Mouse (Mus musculus): ENCODE data around the gene Clec2i. TPM values are rescaled to one million over a fixed set of nuclear protein-coding genes. Genes with fewer than 3 reads are reported as not detected.

Gene Clec2i
- 10 to 100 TPM; 37.8 to 44.5 TPM for total RNA-seq (2023)

DNA sequence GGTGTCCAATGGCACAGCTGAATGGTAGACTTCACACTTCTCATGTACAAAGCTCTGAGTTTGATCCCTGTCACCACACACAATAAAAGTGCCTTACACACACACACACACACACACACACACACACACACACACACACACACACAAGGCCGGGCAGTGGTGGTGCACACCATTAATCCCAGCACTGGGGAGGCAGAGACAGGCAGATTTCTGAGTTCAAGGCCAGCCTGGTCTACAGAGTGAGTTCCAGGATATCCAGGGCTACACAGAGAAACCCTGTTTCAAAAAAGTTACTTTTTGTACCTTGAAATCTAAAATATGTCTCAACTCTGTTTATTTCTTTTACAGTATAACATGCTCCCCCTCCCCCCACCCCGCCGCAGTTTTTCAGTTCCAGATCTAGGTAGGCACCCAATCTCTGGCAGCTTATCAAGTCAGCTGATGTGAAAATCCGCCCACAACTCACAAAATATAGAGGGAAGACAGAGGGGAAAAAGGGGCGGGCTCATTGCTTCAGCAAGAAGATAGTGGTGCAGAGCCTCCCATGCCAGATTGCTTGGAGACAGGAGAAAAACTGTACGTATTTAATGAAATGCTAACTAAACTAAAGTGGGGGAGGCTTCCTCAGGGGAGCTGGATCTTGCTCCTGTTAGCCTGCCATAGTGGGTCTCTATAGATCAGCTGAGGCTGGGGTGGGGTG lies at the start of gene Clec2i:
Clec2i (plus strand) TSS at position 498 of the 700 bp plus-strand sequence.

DNA sequence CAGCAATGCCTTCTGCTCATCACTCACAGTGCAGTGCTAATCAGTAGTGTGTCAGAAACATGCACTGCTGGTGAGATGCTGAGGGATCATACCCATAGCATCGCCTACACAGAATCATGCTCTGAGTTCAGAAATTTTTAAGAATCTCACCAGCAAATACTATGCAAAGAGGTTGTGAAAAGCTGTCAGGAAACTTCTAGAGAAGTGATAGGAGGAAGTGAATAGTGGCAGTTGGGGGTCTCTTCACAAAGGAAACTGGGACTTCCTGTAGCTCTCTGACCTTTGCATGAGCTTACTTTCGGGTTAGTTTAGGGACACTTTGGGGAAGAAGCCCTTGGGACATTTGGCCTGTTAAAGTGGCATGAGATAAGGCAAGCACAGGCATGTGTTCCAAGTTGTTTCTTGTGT lies 3.6 kb downstream of the Clec2i start, which contains the start of gene BC035044:
BC035044 (minus strand) TSS at position 179 of the 408 bp plus-strand sequence.

DNA sequence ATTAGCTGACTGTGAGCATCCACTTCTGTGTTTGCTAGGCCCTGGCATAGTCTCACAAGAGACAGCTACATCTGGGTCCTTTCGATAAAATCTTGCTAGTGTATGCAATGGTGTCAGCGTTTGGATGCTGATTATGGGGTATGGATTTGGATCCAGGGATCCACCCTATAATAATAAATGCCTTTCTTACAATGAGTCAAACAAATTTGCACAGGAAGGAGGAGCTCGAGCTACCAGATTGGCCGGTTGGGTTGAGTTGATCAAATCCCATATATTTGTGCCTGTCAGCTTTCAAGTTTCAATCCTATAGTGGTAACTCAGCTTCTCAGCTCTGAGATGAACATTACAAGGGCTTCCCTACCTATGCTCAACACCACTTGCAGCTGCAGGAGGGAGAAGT lies 46.7 kb downstream of the Clec2i start, which contains the start of gene Clec2g:
Clec2g (plus strand) TSS at position 301 of the 400 bp plus-strand sequence.

Other genes starting within 250 kb of the Clec2i start
- gene Clec2h, start 225.2 kb upstream of the Clec2i start, total RNA-seq (2023), result 1 to 10 TPM in 1 of 2 experiments, not detected in 1; 1.8 TPM
- gene Klrb1, start 164.5 kb upstream of the Clec2i start, total RNA-seq (2023), result not detected
- gene Klrb1c, start 98.4 kb upstream of the Clec2i start, total RNA-seq (2023), result 10 to 100 TPM; 10.5 to 15.8 TPM
- 1 to 10 TPM in 1 of 2 experiments, not detected in 1; 1.1 TPM for gene Gm44511, start 61.3 kb upstream of the Clec2i start, total RNA-seq (2023)
- 1 to 10 TPM; 4.4 to 5.4 TPM for gene Klrb1b, start 61.3 kb upstream of the Clec2i start, total RNA-seq (2023)
- 1 to 10 TPM; 4.6 to 6.6 TPM for gene BC035044, start 3.5 kb downstream of the Clec2i start, total RNA-seq (2023)
- 10 to 100 TPM; 19.3 to 19.6 TPM for gene Clec2g, start 46.8 kb downstream of the Clec2i start, total RNA-seq (2023)
- 10 to 100 TPM; 10.5 to 12.2 TPM for gene Klrb1f, start 158.3 kb downstream of the Clec2i start, total RNA-seq (2023)
- not detected for gene Clec2e, start 213.3 kb downstream of the Clec2i start, total RNA-seq (2023)